Comparison of ENCODE assay signal across 24 mouse cellular contexts in the genomic region with DNA sequence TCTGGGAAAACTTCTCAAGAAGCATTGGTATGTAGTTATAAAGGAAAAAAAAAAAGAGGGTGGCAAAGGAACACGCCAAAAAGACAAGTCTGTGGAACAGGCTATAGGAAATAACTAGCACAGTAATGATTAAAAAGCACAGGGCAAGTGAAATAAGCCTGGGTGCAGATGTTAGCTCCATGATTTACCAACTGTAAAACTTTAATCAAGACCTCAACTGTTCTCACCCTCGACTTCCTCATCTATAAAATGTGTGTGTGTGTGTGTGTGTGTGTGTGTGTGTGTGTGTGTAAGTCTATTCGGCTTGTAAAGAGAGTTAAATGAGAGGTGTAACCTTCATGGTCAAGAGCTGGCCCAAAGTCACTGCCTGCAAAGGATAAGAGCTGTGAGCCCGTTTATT.
A peak's percentile ranks its signal among the peaks of the same experiment; 100 is the strongest.
DNase-seq lines count a peak whose midpoint lies in the region; ATAC-seq and TF ChIP-seq lines count a peak whose summit lies in the region.
"Had no signal": no experiment of that assay in that cellular context is flagged by ENCODE, and none has a peak within 500 bp of the region (broad histone marks: within the 10 kb centered on the region; RNA-seq: fewer than 3 reads in every experiment).

No protein-coding gene starts in this region.

- DNase-seq in MEL (ENCODE audit: low read depth, low spot score), result peak; percentile 52
- DNase-seq in hindbrain, embryonic 10.5 days (ENCODE audit: low spot score), result no peak
- DNase-seq in kidney, postnatal 14 days, result no peak
- no peak for DNase-seq in ovary, postnatal 36 days (ENCODE audit: low spot score)
- DNase-seq: adrenal gland, adult 2 months; adrenal gland, postnatal 14 days; B cell, adult 2 months; cerebellum, adult 11 months; cerebellum, adult 2 months; cerebellum, adult 9-11 months; cerebellum, postnatal 25 days; gastrocnemius, postnatal 10 days; heart, adult 18-20 months; heart, postnatal 14 days; heart, postnatal 4 days had no signal

- WGBS in intestine, embryonic 16.5 days, result 70% methylated on average over 4 of the region's 4 CpGs
- 29% methylated on average over 4 of the region's 4 CpGs for WGBS in small intestine, adult 2 months
- 82% methylated on average over 4 of the region's 4 CpGs for WGBS in hindbrain, embryonic 10.5 days

- no peak for ATAC-seq in intestine, embryonic 16.5 days
- ATAC-seq in activated CD4-positive, CD25-positive, alpha-beta regulatory T cell, adult 4 months, result no peak
- ATAC-seq: forebrain, embryonic 14.5 days had no signal

- peaks cover 0 to 3% of the 10 kb centered on the region in 2 experiments for H3K4me1 ChIP-seq in MEL (ENCODE audit: control insufficient read depth in 1 of 2, insufficient read depth in 2 of 2, low read length in 2 of 2)
- peaks cover 10% of the 10 kb centered on the region; the same call in 1 of the 2 replicates for H3K4me1 ChIP-seq in intestine, embryonic 16.5 days (ENCODE audit: control insufficient read depth, insufficient read depth, low read length)
- peaks cover 18% of the 10 kb centered on the region for H3K4me1 ChIP-seq in small intestine, adult 2 months (ENCODE audit: control insufficient read depth, insufficient read depth, insufficient read length, low read length)
- H3K4me1 ChIP-seq in hindbrain, embryonic 10.5 days (replicated peaks), result no peaks in the 10 kb centered on the region
- H3K4me1 ChIP-seq: hindbrain, embryonic 12.5 days; hindbrain, embryonic 15.5 days had no signal

- no peak overlapping the region for H3K9ac ChIP-seq in MEL (ENCODE audit: control insufficient read depth, low read depth, low read length, poor library complexity, severe bottlenecking)
- H3K9ac ChIP-seq in intestine, embryonic 16.5 days (ENCODE audit: low read depth, low read length), result no peak overlapping the region
- H3K9ac ChIP-seq: embryonic facial prominence, embryonic 12.5 days; embryonic facial prominence, embryonic 15.5 days; heart, embryonic 13.5 days; hindbrain, embryonic 12.5 days; hindbrain, embryonic 15.5 days had no signal

- peaks cover 0 to 24% of the 10 kb centered on the region in 2 experiments; a peak in 3 of 4 replicates for H3K36me3 ChIP-seq in MEL (ENCODE audit: control insufficient read depth in 1 of 2, insufficient read depth in 2 of 2, low read length in 2 of 2)
- no peaks in the 10 kb centered on the region for H3K36me3 ChIP-seq in intestine, embryonic 16.5 days (ENCODE audit: control insufficient read depth, insufficient read depth, low read length)
- no peaks in the 10 kb centered on the region for H3K36me3 ChIP-seq in small intestine, adult 2 months (ENCODE audit: control insufficient read depth, insufficient read depth, low read length)
- no peaks in the 10 kb centered on the region for H3K36me3 ChIP-seq in hindbrain, embryonic 10.5 days
- H3K36me3 ChIP-seq: embryonic facial prominence, embryonic 12.5 days; embryonic facial prominence, embryonic 15.5 days; hindbrain, embryonic 12.5 days; hindbrain, embryonic 15.5 days had no signal

- no peak for TF ChIP-seq POLR2A in MEL (IDR thresholded peaks at IDR 0.05; ENCODE audit: control insufficient read depth in 1 of 2, insufficient read depth in 1 of 2, low read depth in 1 of 2, low read length in 2 of 2, poor library complexity in 1 of 2)
- no peak for TF ChIP-seq POLR2A in small intestine, adult 2 months (IDR thresholded peaks at IDR 0.05; ENCODE audit: low read depth, low read length)

- peak; percentile 31 to 60; a peak in 3 of 4 replicates for TF ChIP-seq EP300 in MEL (IDR thresholded peaks at IDR 0.05; ENCODE audit: low read depth in 1 of 2, low read length in 2 of 2)

- no peak overlapping the region for H3K4me3 ChIP-seq in MEL (ENCODE audit: control insufficient read depth in 1 of 2, insufficient read depth in 1 of 2, low read depth in 2 of 2, low read length in 2 of 2)
- no peak overlapping the region for H3K4me3 ChIP-seq in intestine, embryonic 16.5 days (ENCODE audit: low read length)
- H3K4me3 ChIP-seq in small intestine, adult 2 months (ENCODE audit: low read depth, low read length), result no peak overlapping the region
- H3K4me3 ChIP-seq in hindbrain, embryonic 10.5 days, result no peak overlapping the region
- H3K4me3 ChIP-seq: embryonic facial prominence, embryonic 12.5 days; embryonic facial prominence, embryonic 15.5 days; heart, embryonic 13.5 days; hindbrain, embryonic 12.5 days; hindbrain, embryonic 15.5 days had no signal

- no peaks in the 10 kb centered on the region for H3K27me3 ChIP-seq in MEL (ENCODE audit: control insufficient read depth in 1 of 2, insufficient read depth in 2 of 2, low read length in 2 of 2)
- no peaks in the 10 kb centered on the region for H3K27me3 ChIP-seq in intestine, embryonic 16.5 days (replicated peaks; ENCODE audit: control insufficient read depth, insufficient read depth, low read length)
- no peaks in the 10 kb centered on the region for H3K27me3 ChIP-seq in small intestine, adult 2 months (ENCODE audit: control insufficient read depth, insufficient read depth, low read length)
- H3K27me3 ChIP-seq in hindbrain, embryonic 10.5 days (ENCODE audit: insufficient read depth, poor library complexity, severe bottlenecking), result no peaks in the 10 kb centered on the region
- H3K27me3 ChIP-seq: embryonic facial prominence, embryonic 12.5 days; embryonic facial prominence, embryonic 15.5 days; heart, embryonic 13.5 days; hindbrain, embryonic 12.5 days; hindbrain, embryonic 15.5 days had no signal

- no peak for TF ChIP-seq RAD21 in MEL (IDR thresholded peaks at IDR 0.05; ENCODE audit: low read depth, low read length)

- H3K79me2 ChIP-seq in MEL (ENCODE audit: control insufficient read depth, insufficient read depth, low read length, poor library complexity), result no peaks in the 10 kb centered on the region

- TF ChIP-seq CTCF in MEL (IDR thresholded peaks at IDR 0.05 in 2 of 3, conservative IDR thresholded peaks at IDR 0.05 in 1 of 3; ENCODE audit: control insufficient read depth in 1 of 3, insufficient read depth in 1 of 3, low read depth in 2 of 3, low read length in 3 of 3, poor library complexity in 1 of 3, severe bottlenecking in 1 of 3), result no peak
- no peak for TF ChIP-seq CTCF in small intestine, adult 2 months (IDR thresholded peaks at IDR 0.05; ENCODE audit: extremely low read depth, insufficient read length, insufficient replicate concordance, low read depth, low read length)

- no peak overlapping the region for H3K27ac ChIP-seq in MEL (ENCODE audit: control insufficient read depth, low read depth, low read length)
- H3K27ac ChIP-seq in intestine, embryonic 16.5 days (ENCODE audit: low read length), result peak overlapping the region; percentile 54; the same call in 1 of the 2 replicates
- H3K27ac ChIP-seq in small intestine, adult 2 months (ENCODE audit: insufficient read depth, low read depth, low read length), result peak overlapping the region; percentile 67
- no peak overlapping the region for H3K27ac ChIP-seq in hindbrain, embryonic 10.5 days
- H3K27ac ChIP-seq: embryonic facial prominence, embryonic 12.5 days; embryonic facial prominence, embryonic 15.5 days; heart, embryonic 13.5 days; hindbrain, embryonic 12.5 days; hindbrain, embryonic 15.5 days had no signal

- no peak overlapping the region for H3K4me2 ChIP-seq in intestine, embryonic 16.5 days (ENCODE audit: low read depth, low read length)
- H3K4me2 ChIP-seq: embryonic facial prominence, embryonic 12.5 days; embryonic facial prominence, embryonic 15.5 days; heart, embryonic 13.5 days; hindbrain, embryonic 12.5 days; hindbrain, embryonic 15.5 days had no signal

- H3K9me3 ChIP-seq in MEL (replicated peaks; ENCODE audit: insufficient read depth, low read length), result no peaks in the 10 kb centered on the region
- H3K9me3 ChIP-seq in intestine, embryonic 16.5 days (ENCODE audit: control insufficient read depth, low read length), result no peaks in the 10 kb centered on the region
- H3K9me3 ChIP-seq in hindbrain, embryonic 10.5 days, result no peaks in the 10 kb centered on the region
- H3K9me3 ChIP-seq: embryonic facial prominence, embryonic 12.5 days; embryonic facial prominence, embryonic 15.5 days; heart, embryonic 13.5 days; hindbrain, embryonic 12.5 days; hindbrain, embryonic 15.5 days had no signal

TF ChIP-seq in MEL, 35 proteins besides CTCF, POLR2A, EP300 and RAD21:
- TF ChIP-seq MYB (IDR thresholded peaks at IDR 0.05; ENCODE audit: low read depth, low read length) (peak; percentile 37; the same call in 1 of the 2 replicates), RCOR1 (IDR thresholded peaks at IDR 0.05; ENCODE audit: low read depth, low read length) (0 out of 2 replicates have a peak, but pooled peaks have one; percentile 24), MXI1 (IDR thresholded peaks at IDR 0.05; ENCODE audit: low read depth, low read length) (0 out of 2 replicates have a peak, but pooled peaks have one; percentile 31), NRF1 (IDR thresholded peaks at IDR 0.05; ENCODE audit: insufficient read depth, low read depth, low read length, poor library complexity, severe bottlenecking) (no peak), POLR2AphosphoS2 (IDR thresholded peaks at IDR 0.05; ENCODE audit: low read length) (no peak), NELFE (IDR thresholded peaks at IDR 0.05; ENCODE audit: low read depth, low read length) (no peak), MYC (IDR thresholded peaks at IDR 0.05; ENCODE audit: low read depth, low read length) (0 out of 2 replicates have a peak, but pooled peaks have one; percentile 19)

Comparison
In these comparisons a context has a peak if more than half of its experiments do, and no peak if none do; other contexts are left out.
1. H3K27ac ChIP-seq: peak in intestine, embryonic 16.5 days (single experiment) and small intestine, adult 2 months (single experiment); none in MEL (single experiment) and hindbrain, embryonic 10.5 days (single experiment).